Mouse (Mus musculus) embryonic facial prominence, embryonic 15.5 days (tissue): Measurements from ENCODE around the gene Cpxm2. TPM values are rescaled to one million over a fixed set of nuclear protein-coding genes. Genes with fewer than 3 reads are reported as not detected.

Source experiments
- ATAC-seq: fragments of 200-750 bp; cut with Nextera tagmentation; 2 replicates; pipeline ENCODE4 v1.8.0; 2017; ENCODE audit warnings: low read depth, moderate TSS enrichment; ENCODE audit not compliant: insufficient number of reproducible peaks, low FRiP score, low TSS enrichment
- H3K27ac ChIP-seq: fragments of 300-500 bp; sonication (generic); replicated peaks from 2 replicates; pipeline ENCODE4 v1.5.1; 2015; ENCODE audit warnings: mild to moderate bottlenecking, inconsistent platforms
- H3K27me3 ChIP-seq: fragments of 300-500 bp; sonication (generic); 2 replicates; pipeline ENCODE4 v1.6.1; 2015; ENCODE audit warnings: inconsistent platforms
- H3K36me3 ChIP-seq: fragments of 300-500 bp; sonication (generic); 2 replicates; pipeline ENCODE4 v1.6.1; 2015; ENCODE audit warnings: mild to moderate bottlenecking, inconsistent platforms
- H3K4me1 ChIP-seq: fragments of 300-500 bp; sonication (generic); 2 replicates; pipeline ENCODE4 v1.6.1; 2015; ENCODE audit warnings: inconsistent platforms
- H3K4me2 ChIP-seq: fragments of 300-500 bp; sonication (generic); replicated peaks from 2 replicates; pipeline ENCODE4 v1.6.1; 2015; ENCODE audit warnings: mild to moderate bottlenecking, inconsistent platforms
- H3K4me3 ChIP-seq: fragments of 300-500 bp; sonication (generic); replicated peaks from 2 replicates; pipeline ENCODE4 v1.5.1; 2015; ENCODE audit warnings: mild to moderate bottlenecking, inconsistent platforms
- H3K9ac ChIP-seq: fragments of 300-500 bp; sonication (generic); 2 replicates; pipeline ENCODE4 v1.6.1; 2015; ENCODE audit warnings: inconsistent platforms
- H3K9me3 ChIP-seq: fragments of 300-500 bp; sonication (generic); replicated peaks from 2 replicates; pipeline ENCODE4 v1.6.1; 2016; ENCODE audit warnings: inconsistent platforms
- WGBS: fragments of 180-500 bp; shearing (Covaris S2); methylation state at CpG from one replicate; pipeline ENCODE4 v1.1.7; 2015; 5-methylcytosine and 5-hydroxymethylcytosine counted together
- polyA plus RNA-seq: library from polyadenylated mRNA; unstranded; fragments of >200 nt; fragmentation: Nextera tagmentation; extraction: Ambion mirVana; gene quantifications from 2 replicates; pipeline ENCODE4 v1.2.1, GENCODE M21; 2015

The Cpxm2 gene
- polyA plus RNA-seq, 1 experiment from 2014 or later, result 23.7 TPM

- H3K4me2 ChIP-seq, result no peak overlapping the region
- no peak for ATAC-seq
- 66% methylated on average over 1 of the region's 1 CpGs for WGBS
Observed at GRCm38 (mm10) chr7:132179049-132179448, 24.5 kb upstream of the Cpxm2 start.

GRCm38 (mm10) chr7:132174787-132175186 is 20.2 kb upstream of the Cpxm2 start:
- no peak overlapping the region for H3K4me2 ChIP-seq
- WGBS, result 77% methylated on average over 5 of the region's 5 CpGs
- H3K4me1 ChIP-seq, result peaks cover 2% of the 10 kb centered on the region
- no peaks in the 10 kb centered on the region for H3K36me3 ChIP-seq
- no peak for ATAC-seq
- H3K27me3 ChIP-seq, result no peaks in the 10 kb centered on the region
- no peak overlapping the region for H3K27ac ChIP-seq
- no peak overlapping the region for H3K4me3 ChIP-seq
- H3K9me3 ChIP-seq, result no peaks in the 10 kb centered on the region
- H3K9ac ChIP-seq, result no peak overlapping the region

More at GRCm38 (mm10) chr7:132179049-132179448, 24.5 kb upstream of the Cpxm2 start:
- Histone ChIP-seq H3K27ac (no peak overlapping the region), H3K27me3 (no peaks in the 10 kb centered on the region), H3K36me3 (no peaks in the 10 kb centered on the region), H3K4me3 (no peak overlapping the region), H3K4me1 (no peaks in the 10 kb centered on the region), H3K9me3 (no peaks in the 10 kb centered on the region), H3K9ac (no peak overlapping the region)

GRCm38 (mm10) chr7:132174296-132174695 is 19.8 kb upstream of the Cpxm2 start:
- 79% methylated on average over 2 of the region's 2 CpGs for WGBS

GRCm38 (mm10) chr7:132172220-132172619 is 17.7 kb upstream of the Cpxm2 start:
- Histone ChIP-seq H3K4me3 (no peak overlapping the region), H3K36me3 (no peaks in the 10 kb centered on the region), H3K27me3 (no peaks in the 10 kb centered on the region; the same call in 1 of the 2 replicates), H3K9ac (no peak overlapping the region), H3K4me1 (peaks cover 8% of the 10 kb centered on the region), H3K4me2 (no peak overlapping the region), H3K27ac (no peak overlapping the region), H3K9me3 (no peaks in the 10 kb centered on the region)
- no peak for ATAC-seq
- WGBS, result 77% methylated on average over 5 of the region's 5 CpGs

More at GRCm38 (mm10) chr7:132174296-132174695, 19.8 kb upstream of the Cpxm2 start:
- Histone ChIP-seq H3K36me3 (no peaks in the 10 kb centered on the region), H3K27me3 (no peaks in the 10 kb centered on the region), H3K9me3 (no peaks in the 10 kb centered on the region), H3K4me2 (no peak overlapping the region), H3K4me3 (no peak overlapping the region), H3K9ac (no peak overlapping the region), H3K27ac (no peak overlapping the region), H3K4me1 (peaks cover 7% of the 10 kb centered on the region)
- ATAC-seq, result no peak

GRCm38 (mm10) chr7:132171716-132172115 is 17.2 kb upstream of the Cpxm2 start:
- H3K4me1 ChIP-seq, result peaks cover 8% of the 10 kb centered on the region
- H3K36me3 ChIP-seq, result no peaks in the 10 kb centered on the region
- H3K27me3 ChIP-seq, result no peaks in the 10 kb centered on the region; the same call in 1 of the 2 replicates
- no peaks in the 10 kb centered on the region for H3K9me3 ChIP-seq
- H3K9ac ChIP-seq, result no peak overlapping the region
- H3K27ac ChIP-seq, result no peak overlapping the region
- ATAC-seq, result no peak
- H3K4me2 ChIP-seq, result no peak overlapping the region
- WGBS, result 67% methylated on average over 5 of the region's 5 CpGs
- no peak overlapping the region for H3K4me3 ChIP-seq

- ATAC-seq, result no peak; the same call in 1 of the 2 replicates
- Histone ChIP-seq H3K4me1 (peaks cover 8% of the 10 kb centered on the region), H3K4me2 (no peak overlapping the region), H3K27ac (no peak overlapping the region), H3K36me3 (no peaks in the 10 kb centered on the region), H3K4me3 (no peak overlapping the region), H3K9ac (no peak overlapping the region), H3K9me3 (no peaks in the 10 kb centered on the region), H3K27me3 (no peaks in the 10 kb centered on the region; the same call in 1 of the 2 replicates)
- 29% methylated on average over 7 of the region's 7 CpGs for WGBS
Observed at GRCm38 (mm10) chr7:132169419-132170169, 15.1 kb upstream of the Cpxm2 start.

GRCm38 (mm10) chr7:132167239-132167638 is 12.7 kb upstream of the Cpxm2 start:
- WGBS, result 57% methylated on average over 4 of the region's 4 CpGs
- Histone ChIP-seq H3K27me3 (no peaks in the 10 kb centered on the region; the same call in 1 of the 2 replicates), H3K4me3 (no peak overlapping the region), H3K9ac (no peak overlapping the region), H3K27ac (no peak overlapping the region), H3K36me3 (no peaks in the 10 kb centered on the region), H3K4me2 (no peak overlapping the region), H3K4me1 (peaks cover 8% of the 10 kb centered on the region), H3K9me3 (no peaks in the 10 kb centered on the region)
- ATAC-seq, result peak; percentile 66; the same call in 1 of the 2 replicates

GRCm38 (mm10) chr7:132162254-132162653 is 7.7 kb upstream of the Cpxm2 start:
- H3K27ac ChIP-seq, result no peak overlapping the region
- H3K36me3 ChIP-seq, result no peaks in the 10 kb centered on the region
- WGBS, result 80% methylated on average over 3 of the region's 3 CpGs
- no peaks in the 10 kb centered on the region for H3K4me1 ChIP-seq
- no peaks in the 10 kb centered on the region for H3K27me3 ChIP-seq
- no peaks in the 10 kb centered on the region for H3K9me3 ChIP-seq
- no peak overlapping the region for H3K9ac ChIP-seq
- H3K4me3 ChIP-seq, result no peak overlapping the region
- no peak overlapping the region for H3K4me2 ChIP-seq
- no peak for ATAC-seq

- H3K4me1 ChIP-seq, result peaks cover 15% of the 10 kb centered on the region
- no peaks in the 10 kb centered on the region for H3K36me3 ChIP-seq
- ATAC-seq, result no peak
- H3K27me3 ChIP-seq, result peaks cover 30% of the 10 kb centered on the region
- no peak overlapping the region for H3K27ac ChIP-seq
- no peak overlapping the region for H3K4me3 ChIP-seq
- H3K4me2 ChIP-seq, result no peak overlapping the region
- no peaks in the 10 kb centered on the region for H3K9me3 ChIP-seq
- no peak overlapping the region for H3K9ac ChIP-seq
- 74% methylated on average over 9 of the region's 9 CpGs for WGBS
Observed at GRCm38 (mm10) chr7:132158321-132159025, 3.9 kb upstream of the Cpxm2 start.

GRCm38 (mm10) chr7:132153725-132154147 is 803 bp downstream of the Cpxm2 start:
- Histone ChIP-seq H3K9ac (no peak overlapping the region), H3K27me3 (peaks cover 39% of the 10 kb centered on the region), H3K27ac (no peak overlapping the region), H3K9me3 (no peaks in the 10 kb centered on the region), H3K4me2 (peak overlapping the region; percentile 84), H3K36me3 (no peaks in the 10 kb centered on the region), H3K4me3 (peak overlapping the region; percentile 49), H3K4me1 (peaks cover 15% of the 10 kb centered on the region)
- 36% methylated on average over 6 of the region's 6 CpGs for WGBS
- no peak for ATAC-seq

GRCm38 (mm10) chr7:132145227-132145800 is 9.2 kb downstream of the Cpxm2 start:
- no peak overlapping the region for H3K4me2 ChIP-seq
- no peaks in the 10 kb centered on the region for H3K36me3 ChIP-seq
- peak; percentile 36; the same call in 1 of the 2 replicates for ATAC-seq
- H3K4me1 ChIP-seq, result peaks cover 16% of the 10 kb centered on the region
- H3K27ac ChIP-seq, result peak overlapping the region; percentile 53; the same call in 1 of the 2 replicates
- no peak overlapping the region for H3K4me3 ChIP-seq
- no peaks in the 10 kb centered on the region for H3K27me3 ChIP-seq
- WGBS, result 35% methylated on average over 15 of the region's 15 CpGs
- no peak overlapping the region for H3K9ac ChIP-seq
- H3K9me3 ChIP-seq, result no peaks in the 10 kb centered on the region
